Mouse (Mus musculus) liver, embryonic 14.5 days (tissue): ENCODE data around the gene Ang. TPM values are rescaled to one million over a fixed set of nuclear protein-coding genes. Genes with fewer than 3 reads are reported as not detected.
A peak's percentile ranks its signal among the peaks of the same experiment; 100 is the strongest.

Experiments used
- ATAC-seq: fragments of 200-750 bp; cut with Nextera tagmentation; 2 replicates; pipeline ENCODE4 v1.8.0; 2017; ENCODE audit warnings: moderate number of reproducible peaks, mild to moderate bottlenecking, moderate library complexity; ENCODE audit not compliant: insufficient read depth
- DNase-seq, 3 experiments: peaks; one replicate each; pipeline ENCODE4 v3.0.0-alpha.2; 2012 to 2013; ENCODE audit warnings: low read depth in 3 of 3, low spot score in 3 of 3
- H3K27ac ChIP-seq: fragments of 300-500 bp; sonication (generic); 2 replicates; pipeline ENCODE4 v1.5.1; 2014; ENCODE audit warnings: moderate library complexity, mild to moderate bottlenecking, control low read depth, inconsistent platforms
- H3K27me3 ChIP-seq: fragments of 300-500 bp; sonication (generic); 2 replicates; pipeline ENCODE4 v1.6.1; 2014; ENCODE audit warnings: mild to moderate bottlenecking, low read length, moderate library complexity; ENCODE audit not compliant: control insufficient read depth, insufficient read depth
- H3K36me3 ChIP-seq: fragments of 300-500 bp; sonication (generic); replicated peaks from 2 replicates; pipeline ENCODE4 v1.6.1; 2014; ENCODE audit warnings: low read depth; ENCODE audit not compliant: control insufficient read depth, insufficient read depth
- H3K4me1 ChIP-seq, 2 experiments: fragments of 200-500 bp in 1 of 2; fragments of 300-500 bp in 1 of 2; sonication (generic) in 1 of 2; replicated peaks; 2 replicates each; pipeline ENCODE4 v1.6.1; 2012 to 2014; ENCODE audit warnings: antibody characterized with exemption in 1 of 2, inconsistent platforms in 1 of 2, low read length in 1 of 2; ENCODE audit not compliant: control insufficient read depth in 2 of 2, insufficient read depth in 2 of 2
- H3K4me2 ChIP-seq: fragments of 300-500 bp; sonication (generic); 2 replicates; pipeline ENCODE4 v1.6.1; 2014; ENCODE audit warnings: low read depth, mild to moderate bottlenecking, control low read depth, moderate library complexity
- H3K4me3 ChIP-seq, 2 experiments: fragments of 200-500 bp in 1 of 2; fragments of 300-500 bp in 1 of 2; sonication (generic) in 1 of 2; 2 replicates each; pipeline ENCODE4 v1.5.1; 2012 to 2014; ENCODE audit warnings: low read depth in 2 of 2, low read length in 2 of 2, mild to moderate bottlenecking in 2 of 2, control low read depth in 1 of 2, inconsistent platforms in 1 of 2, moderate library complexity in 1 of 2; ENCODE audit not compliant: insufficient read depth in 1 of 2
- H3K9ac ChIP-seq: fragments of 300-500 bp; sonication (generic); replicated peaks from 2 replicates; pipeline ENCODE4 v1.6.1; 2014; ENCODE audit warnings: mild to moderate bottlenecking, control low read depth, moderate library complexity
- H3K9me3 ChIP-seq: fragments of 300-500 bp; sonication (generic); 2 replicates; pipeline ENCODE4 v1.6.1; 2016; ENCODE audit warnings: low read length, mixed read lengths; ENCODE audit not compliant: control insufficient read depth
- CTCF ChIP-seq: IDR thresholded peaks from 2 replicates; pipeline ENCODE4 v1.5.1; 2016; ENCODE audit warnings: antibody characterized with exemption, low read depth, control low read depth
- EP300 ChIP-seq: IDR thresholded peaks from 2 replicates; pipeline ENCODE4 v1.6.1; 2016; ENCODE audit warnings: antibody characterized with exemption, low read depth
- WGBS: fragments of 180-500 bp; shearing (Covaris S2); extraction: QIAGEN DNeasy Blood & Tissue Kit; methylation state at CpG from one replicate; pipeline ENCODE4 v1.1.7; 2014; ENCODE audit not compliant: insufficient replicate concordance; 5-methylcytosine and 5-hydroxymethylcytosine counted together
- polyA plus RNA-seq, 2 experiments: library from polyadenylated mRNA; depleted of rRNA in 1 of 2; stranded (reverse) in 1 of 2; unstranded in 1 of 2; fragments of >200 nt; fragmentation: Nextera tagmentation in 1 of 2; extraction: Ambion mirVana in 1 of 2; gene quantifications; 2 replicates each; pipeline versions ENCODE4 v1.2.1 to v1.2.3; 2012 to 2014

The Ang gene
- polyA plus RNA-seq, 2 experiments, result 3.4 to 5.4 TPM

DNA sequence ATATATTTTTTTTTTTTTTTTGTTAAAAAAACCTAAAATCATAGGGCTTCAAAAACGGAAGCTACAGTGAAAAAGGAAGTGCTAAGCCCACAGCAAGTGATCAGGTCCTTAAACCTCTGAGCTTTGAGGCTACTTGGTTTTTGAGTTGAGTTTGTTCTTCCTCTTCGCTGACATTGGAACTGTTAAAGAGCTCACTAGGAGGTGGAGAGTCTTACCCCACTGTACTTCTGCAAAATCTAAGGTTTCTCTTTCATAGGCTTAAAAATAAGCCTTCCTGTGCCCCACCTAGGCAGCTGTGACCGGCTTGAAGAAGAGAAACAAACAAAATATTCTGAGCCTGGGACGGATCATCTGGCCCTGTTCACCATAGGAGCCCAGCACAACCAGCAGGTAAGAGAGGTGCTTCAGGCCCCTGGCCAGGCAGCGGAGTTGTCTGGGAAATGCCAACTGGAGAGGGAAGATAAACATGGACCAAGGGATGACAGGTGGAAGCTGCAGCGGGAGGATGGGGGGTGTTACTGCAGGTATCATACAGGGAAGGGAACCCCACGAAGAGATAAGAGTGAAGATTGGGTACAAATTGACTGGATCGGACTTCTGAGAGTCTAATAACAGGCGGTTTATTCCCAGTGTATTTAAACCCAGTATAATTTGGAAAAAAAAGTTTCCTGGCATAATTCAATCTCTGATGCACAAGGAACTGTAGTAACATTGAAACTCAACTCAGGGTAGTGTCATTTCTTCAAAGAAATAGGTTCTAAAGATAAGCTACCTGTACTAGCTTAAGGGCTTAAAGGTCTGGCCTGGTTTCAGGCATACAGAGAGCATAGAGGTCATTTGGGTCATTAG lies 38.0 kb downstream of the Ang start:
- ATAC-seq, result peak; percentile 12; the same call in 1 of the 2 replicates
- H3K4me1 ChIP-seq, result peaks cover 60 to 70% of the 10 kb centered on the region in 2 experiments
- peak overlapping the region; percentile 42 to 53 for H3K4me3 ChIP-seq

DNA sequence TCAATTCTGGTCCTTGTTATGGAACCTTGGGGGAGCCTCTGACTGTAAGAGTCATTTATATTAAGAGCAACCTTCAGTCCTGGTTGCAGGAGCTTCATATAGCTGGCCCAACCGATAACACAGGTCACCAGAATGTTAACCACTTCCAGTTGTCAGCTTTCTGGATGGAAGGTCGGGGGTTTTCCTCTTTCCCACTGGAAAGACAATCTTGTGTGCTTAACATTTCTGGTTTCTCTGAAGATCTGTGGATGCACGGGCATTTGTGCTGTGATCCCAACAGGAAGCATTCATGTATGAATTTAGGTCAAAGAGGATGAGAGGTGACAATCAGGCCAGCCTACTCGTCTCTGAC lies 38.6 kb downstream of the Ang start:
- H3K9me3 ChIP-seq, result no peaks in the 10 kb centered on the region
- ATAC-seq, result no peak
- TF ChIP-seq EP300, result no peak
- TF ChIP-seq CTCF, result no peak
- peak overlapping the region; percentile 85 for H3K9ac ChIP-seq
- DNase-seq, result no peak
- WGBS, result 7% methylated on average over 4 of the region's 4 CpGs
- H3K4me3 ChIP-seq, result peak overlapping the region in 1 of 2 experiments; percentile 53; a peak in 2 of 4 replicates
- H3K27ac ChIP-seq, result peak overlapping the region; percentile 99
- no peaks in the 10 kb centered on the region for H3K27me3 ChIP-seq
- H3K4me2 ChIP-seq, result peak overlapping the region; percentile 90
- H3K4me1 ChIP-seq, result peaks cover 60 to 70% of the 10 kb centered on the region in 2 experiments
- no peaks in the 10 kb centered on the region for H3K36me3 ChIP-seq

More for the DNA sequence above, 38.0 kb downstream of the Ang start:
- Histone ChIP-seq H3K27ac (peak overlapping the region; percentile 99), H3K36me3 (no peaks in the 10 kb centered on the region), H3K9me3 (no peaks in the 10 kb centered on the region), H3K4me2 (peak overlapping the region; percentile 90), H3K27me3 (no peaks in the 10 kb centered on the region), H3K9ac (peak overlapping the region; percentile 85)
- peak; percentile 11; the same call in 1 of the 2 replicates for TF ChIP-seq EP300
- TF ChIP-seq CTCF, result no peak
- 17% methylated on average over 9 of the region's 9 CpGs for WGBS
- no peak for DNase-seq

DNA sequence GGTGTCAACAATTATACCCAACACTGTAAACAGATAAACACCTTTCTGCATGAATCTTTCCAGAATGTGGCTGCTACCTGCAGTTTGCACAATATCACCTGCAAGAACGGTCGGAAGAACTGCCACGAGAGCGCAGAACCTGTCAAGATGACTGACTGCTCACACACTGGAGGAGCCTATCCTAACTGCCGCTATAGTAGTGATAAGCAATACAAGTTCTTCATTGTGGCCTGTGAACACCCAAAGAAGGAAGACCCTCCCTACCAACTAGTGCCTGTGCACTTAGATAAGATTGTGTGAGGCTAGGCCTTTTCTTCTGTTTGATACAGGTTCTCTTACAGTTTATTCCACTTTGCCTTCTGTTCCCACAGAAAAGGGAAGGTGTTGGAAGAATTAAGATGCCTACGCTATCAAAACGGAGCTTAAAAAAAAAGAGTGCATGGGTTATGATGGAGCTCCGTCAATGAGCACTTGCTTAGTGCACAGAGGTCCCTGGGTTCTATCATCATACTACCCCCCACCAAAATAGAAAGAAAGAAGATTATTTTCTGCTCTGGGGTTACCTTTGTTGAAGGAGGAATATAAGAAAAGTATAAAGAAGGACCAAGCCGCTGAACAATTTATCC lies 39.5 kb downstream of the Ang start:
- Histone ChIP-seq H3K9me3 (no peaks in the 10 kb centered on the region), H3K36me3 (no peaks in the 10 kb centered on the region), H3K4me1 (peaks cover 60 to 65% of the 10 kb centered on the region in 2 experiments), H3K4me2 (peak overlapping the region; percentile 90), H3K4me3 (peak overlapping the region; percentile 53 to 59), H3K27ac (peak overlapping the region; percentile 99), H3K9ac (peak overlapping the region; percentile 85), H3K27me3 (no peaks in the 10 kb centered on the region)
- WGBS, result 16% methylated on average over 9 of the region's 9 CpGs
- peak; percentile 96 for TF ChIP-seq EP300
- TF ChIP-seq CTCF, result no peak
- ATAC-seq (peak; percentile 80), DNase-seq (peak; percentile 73 to 83 (median 80))

DNA sequence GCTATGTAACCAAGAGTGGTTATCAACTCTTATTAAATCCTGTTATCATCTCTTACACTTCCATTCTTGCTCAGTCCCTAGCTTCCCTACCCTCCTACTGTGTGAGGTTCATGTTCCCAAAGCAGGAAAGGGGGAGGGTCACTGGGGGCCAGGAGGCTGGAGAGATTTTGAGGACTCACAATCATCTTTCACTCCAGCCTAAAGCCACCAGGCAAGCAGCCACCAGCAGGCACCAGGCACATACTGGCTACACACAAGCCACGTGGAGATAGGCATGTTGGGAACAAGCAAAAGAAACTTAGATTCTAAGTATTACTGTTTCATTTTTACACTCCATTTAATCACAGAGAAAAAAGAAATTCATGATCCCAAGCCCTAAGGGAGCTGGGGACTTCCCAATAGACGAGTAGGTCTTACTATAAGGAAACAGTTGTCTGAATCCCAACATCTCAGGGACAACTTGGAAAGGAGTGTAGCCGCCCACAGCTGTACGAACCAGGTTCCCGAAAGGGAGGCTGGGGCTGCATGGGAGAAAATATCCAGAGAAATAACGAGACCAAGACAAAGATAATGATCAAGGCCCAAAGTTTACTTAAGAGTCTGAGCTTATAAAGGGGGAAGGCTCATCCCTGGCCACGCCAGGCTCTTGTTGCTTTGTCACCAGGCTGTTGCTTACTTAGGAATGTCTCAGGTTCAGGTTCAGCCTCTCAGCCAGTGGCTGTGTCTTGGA lies 40.3 kb downstream of the Ang start:
- Histone ChIP-seq H3K4me1 (peaks cover 60 to 63% of the 10 kb centered on the region in 2 experiments), H3K9ac (peak overlapping the region; percentile 85), H3K4me3 (no peak overlapping the region), H3K4me2 (peak overlapping the region; percentile 90), H3K36me3 (no peaks in the 10 kb centered on the region), H3K27me3 (no peaks in the 10 kb centered on the region), H3K9me3 (no peaks in the 10 kb centered on the region), H3K27ac (peak overlapping the region; percentile 99)
- TF ChIP-seq EP300 (no peak), CTCF (no peak)
- no peak for DNase-seq
- 45% methylated on average over 7 of the region's 7 CpGs for WGBS
- ATAC-seq, result no peak
